In the genomic region with DNA sequence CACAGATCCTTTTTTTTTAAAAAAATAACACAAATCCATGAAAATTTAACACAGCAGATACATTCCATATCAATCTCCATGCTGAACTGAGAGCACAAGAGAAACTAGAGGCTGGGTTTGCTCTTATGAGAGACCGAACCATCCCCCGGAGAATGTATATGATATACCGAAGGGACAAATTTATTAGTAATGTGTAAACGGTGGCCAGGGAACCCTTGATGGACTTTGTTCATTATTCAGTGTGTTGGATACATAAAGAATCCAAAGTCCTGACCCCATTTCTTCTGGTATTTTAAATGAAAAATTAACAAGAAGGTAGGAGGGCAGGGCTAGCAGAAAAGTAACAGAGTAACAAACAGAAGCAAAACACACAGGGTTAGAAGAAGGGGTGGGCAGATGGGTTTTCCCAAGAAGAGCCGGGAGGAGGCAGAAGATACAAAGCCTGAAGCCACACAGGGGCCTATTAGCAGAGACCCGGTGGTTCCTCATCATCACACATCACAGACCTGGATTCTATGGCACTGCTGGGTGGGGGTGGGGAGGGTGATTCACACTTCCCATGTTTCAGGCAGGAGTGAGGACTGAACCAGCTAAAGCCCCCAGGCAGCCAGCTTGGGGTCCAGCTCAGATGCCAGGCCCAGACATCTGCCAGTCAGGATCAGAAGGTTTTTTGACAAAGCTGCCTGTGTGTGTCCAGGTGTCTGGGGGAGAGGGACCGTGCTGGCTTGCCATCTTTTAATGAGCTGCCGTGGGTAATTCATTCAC, we compare ENCODE assay signal across 19 mouse cellular contexts. TPM values are rescaled to one million over a fixed set of nuclear protein-coding genes. Genes with fewer than 3 reads are reported as not detected.
DNase-seq lines count a peak whose midpoint lies in the region; ATAC-seq lines count a peak whose summit lies in the region.
"Had no signal": no experiment of that assay in that cellular context is flagged by ENCODE, and none has a peak within 500 bp of the region (broad histone marks: within the 10 kb centered on the region; RNA-seq: fewer than 3 reads in every experiment).

No protein-coding gene starts in this region.

- H3K36me3 ChIP-seq in heart, embryonic 10.5 days, result no peaks in the 10 kb centered on the region
- H3K36me3 ChIP-seq in forebrain, embryonic 16.5 days (ENCODE audit: control insufficient read depth, insufficient read depth), result no peaks in the 10 kb centered on the region
- no peaks in the 10 kb centered on the region for H3K36me3 ChIP-seq in intestine, embryonic 16.5 days (ENCODE audit: control insufficient read depth, insufficient read depth, low read length)
- H3K36me3 ChIP-seq: limb, embryonic 12.5 days; neural tube, embryonic 12.5 days had no signal

- 68% methylated on average over 8 of the region's 8 CpGs for WGBS in heart, embryonic 10.5 days
- WGBS in forebrain, embryonic 16.5 days, result 40% methylated on average over 8 of the region's 8 CpGs
- 39% methylated on average over 8 of the region's 8 CpGs for WGBS in intestine, embryonic 16.5 days

- peak; percentile 72 for ATAC-seq in forebrain, embryonic 16.5 days
- peak; percentile 54; the same call in 1 of the 2 replicates for ATAC-seq in intestine, embryonic 16.5 days

- DNase-seq in heart, embryonic 10.5 days (ENCODE audit: low spot score), result no peak
- no peak for DNase-seq in heart, postnatal 14 days
- peak; percentile 29 for DNase-seq in brain, adult 2 months (ENCODE audit: low read depth, low spot score)
- no peak for DNase-seq in lung, postnatal 36 days
- no peak for DNase-seq in c-Kit-positive CD71-positive TER-119-positive erythroid progenitor cells, embryonic 14.5 days (ENCODE audit: low spot score)
- no peak for DNase-seq in layer of hippocampus, adult 9-10 months (ENCODE audit: low spot score)
- DNase-seq: adrenal gland, postnatal 14 days; cerebellum, adult 11 months; lung, adult 2 months; right cerebral cortex, adult 18-20 months; thymus, postnatal 25 days had no signal

- peaks cover 18% of the 10 kb centered on the region for H3K4me1 ChIP-seq in heart, embryonic 10.5 days
- peaks cover 28% of the 10 kb centered on the region for H3K4me1 ChIP-seq in forebrain, embryonic 16.5 days (replicated peaks; ENCODE audit: control insufficient read depth, insufficient read depth, low read length)
- H3K4me1 ChIP-seq in intestine, embryonic 16.5 days (ENCODE audit: control insufficient read depth, insufficient read depth, low read length), result peaks cover 8% of the 10 kb centered on the region; the same call in 1 of the 2 replicates

- peak overlapping the region; percentile 27; the same call in 1 of the 2 replicates for H3K9ac ChIP-seq in forebrain, embryonic 16.5 days (replicated peaks; ENCODE audit: low read depth, low read length)
- H3K9ac ChIP-seq in intestine, embryonic 16.5 days (ENCODE audit: low read depth, low read length), result no peak overlapping the region
- H3K9ac ChIP-seq: limb, embryonic 12.5 days; neural tube, embryonic 12.5 days had no signal

- H3K4me2 ChIP-seq in forebrain, embryonic 16.5 days (ENCODE audit: low read length), result no peak overlapping the region
- no peak overlapping the region for H3K4me2 ChIP-seq in intestine, embryonic 16.5 days (ENCODE audit: low read depth, low read length)
- H3K4me2 ChIP-seq: heart, embryonic 11.5 days; limb, embryonic 12.5 days; neural tube, embryonic 12.5 days had no signal

- no peak overlapping the region for H3K4me3 ChIP-seq in heart, embryonic 10.5 days
- H3K4me3 ChIP-seq in forebrain, embryonic 16.5 days (replicated peaks; ENCODE audit: low read length), result no peak overlapping the region
- H3K4me3 ChIP-seq in intestine, embryonic 16.5 days (ENCODE audit: low read length), result no peak overlapping the region
- H3K4me3 ChIP-seq: limb, embryonic 12.5 days; neural tube, embryonic 12.5 days had no signal

- H3K27me3 ChIP-seq in heart, embryonic 10.5 days (ENCODE audit: insufficient read depth, poor library complexity, severe bottlenecking), result peaks cover 29% of the 10 kb centered on the region
- H3K27me3 ChIP-seq in forebrain, embryonic 16.5 days (replicated peaks; ENCODE audit: control insufficient read depth, insufficient read depth, low read length), result no peaks in the 10 kb centered on the region
- no peaks in the 10 kb centered on the region for H3K27me3 ChIP-seq in intestine, embryonic 16.5 days (replicated peaks; ENCODE audit: control insufficient read depth, insufficient read depth, low read length)
- H3K27me3 ChIP-seq: limb, embryonic 12.5 days; neural tube, embryonic 12.5 days had no signal

- intact Hi-C loops in heart, postnatal 14 days (cut with DNase I), result no loop called here

- no peaks in the 10 kb centered on the region for H3K9me3 ChIP-seq in heart, embryonic 10.5 days
- no peaks in the 10 kb centered on the region for H3K9me3 ChIP-seq in forebrain, embryonic 16.5 days (ENCODE audit: control insufficient read depth, low read length)
- no peaks in the 10 kb centered on the region for H3K9me3 ChIP-seq in intestine, embryonic 16.5 days (ENCODE audit: control insufficient read depth, low read length)
- H3K9me3 ChIP-seq: limb, embryonic 12.5 days; neural tube, embryonic 12.5 days had no signal

- 0 out of 2 replicates have a peak overlapping the region, but pooled peaks have one; percentile 6 for H3K27ac ChIP-seq in heart, embryonic 10.5 days
- H3K27ac ChIP-seq in forebrain, embryonic 16.5 days (ENCODE audit: low read length), result peak overlapping the region; percentile 52
- H3K27ac ChIP-seq in intestine, embryonic 16.5 days (ENCODE audit: low read length), result peak overlapping the region; percentile 57
- H3K27ac ChIP-seq: limb, embryonic 12.5 days; neural tube, embryonic 12.5 days had no signal

RNA-seq across cellular contexts. Expression of gene Gm6588, which starts 50.9 kb away (rescaled TPM):
- polyA plus RNA-seq in heart, embryonic 10.5 days (2016; fragmentation: Nextera tagmentation; extraction: Ambion mirVana), result 0.11 TPM in 1 of 2 replicates, not detected in the other
- not detected for total RNA-seq in heart, postnatal 14 days (2021)
- polyA plus RNA-seq in forebrain, embryonic 16.5 days (2015; fragmentation: Nextera tagmentation; extraction: Ambion mirVana), result 0.43 and 1.3 TPM in 2 replicates
- not detected in 2 replicates for polyA plus RNA-seq in intestine, embryonic 16.5 days (2015; fragmentation: Nextera tagmentation; extraction: Ambion mirVana)
- total RNA-seq: adrenal gland, postnatal 14 days; gastrocnemius, adult 8-10 months; layer of hippocampus, postnatal 10 days; megakaryocyte, adult 5-6 weeks had no signal
- polyA plus RNA-seq: heart, embryonic 11.5 days; limb, embryonic 12.5 days; lung, adult 2 months had no signal

Comparison
In these comparisons a context has a peak if more than half of its experiments do, and no peak if none do; other contexts are left out.
1. H3K27ac ChIP-seq: peak in every context shown above with its lines; median percentile 57 in intestine, embryonic 16.5 days; 52 in forebrain, embryonic 16.5 days; 6 in heart, embryonic 10.5 days.